Mouse (Mus musculus): ENCODE measurements around the gene St6galnac4.

GRCm38 (mm10) chr2:32556019-32556418 is 30.9 kb upstream of the St6galnac4 start:
- no peak for TF ChIP-seq CTCF (conservative IDR thresholded peaks at IDR 0.05; ENCODE audit: insufficient read depth, insufficient read length, low read depth, low read length)
- TF ChIP-seq POLR2A (IDR thresholded peaks at IDR 0.05; ENCODE audit: low read depth, low read length): no peak

Measured in kidney, adult 2 months (tissue).